Mouse (Mus musculus): ENCODE measurements around the gene Crb1.

Gene Crb1

GRCm38 (mm10) chr1:139223804-139224203 is 153.1 kb downstream of the Crb1 start:
- no peak for DNase-seq (ENCODE audit: low spot score)

- DNase-seq (ENCODE audit: low spot score), result no peak
These were observed 161.6 kb downstream of the Crb1 start for GRCm38 (mm10) chr1:139215311-139215710.

GRCm38 (mm10) chr1:139210505-139210904 is 166.4 kb downstream of the Crb1 start:
- DNase-seq (ENCODE audit: low spot score), result no peak

- DNase-seq (ENCODE audit: low spot score), result no peak
These were observed 167.1 kb downstream of the Crb1 start for GRCm38 (mm10) chr1:139209796-139210195.

- no peak for DNase-seq (ENCODE audit: low spot score)
These were observed 170.6 kb downstream of the Crb1 start for GRCm38 (mm10) chr1:139206259-139206658.

GRCm38 (mm10) chr1:139203026-139203425 is 173.9 kb downstream of the Crb1 start:
- no peak for DNase-seq (ENCODE audit: low spot score)

- no peak for DNase-seq (ENCODE audit: low spot score)
These were observed 182.4 kb downstream of the Crb1 start for GRCm38 (mm10) chr1:139194428-139195028.

- no peak for DNase-seq (ENCODE audit: low spot score)
These were observed 182.9 kb downstream of the Crb1 start for GRCm38 (mm10) chr1:139194011-139194410.

- no peak for DNase-seq (ENCODE audit: low spot score)
These were observed 184.3 kb downstream of the Crb1 start for GRCm38 (mm10) chr1:139192635-139193034.

GRCm38 (mm10) chr1:139180481-139181149 is 196.3 kb downstream of the Crb1 start:
- no peak for DNase-seq (ENCODE audit: low spot score)

- DNase-seq (ENCODE audit: low spot score), result no peak
These were observed 197.2 kb downstream of the Crb1 start for GRCm38 (mm10) chr1:139179707-139180106.

- no peak for DNase-seq (ENCODE audit: low spot score)
These were observed 202.7 kb downstream of the Crb1 start for GRCm38 (mm10) chr1:139174058-139174832.

- no peak for DNase-seq (ENCODE audit: low spot score)
These were observed 214.1 kb downstream of the Crb1 start for GRCm38 (mm10) chr1:139162814-139163213.

GRCm38 (mm10) chr1:139161619-139162018 is 215.3 kb downstream of the Crb1 start:
- no peak for DNase-seq (ENCODE audit: low spot score)

- no peak for DNase-seq (ENCODE audit: low spot score)
These were observed 220.5 kb downstream of the Crb1 start for GRCm38 (mm10) chr1:139156397-139156796.

- no peak for DNase-seq (ENCODE audit: low spot score)
These were observed 223.4 kb downstream of the Crb1 start for GRCm38 (mm10) chr1:139153493-139153892.

- DNase-seq (ENCODE audit: low spot score), result no peak
These were observed 223.9 kb downstream of the Crb1 start for GRCm38 (mm10) chr1:139153006-139153405.

Measured in urinary bladder, postnatal 25 days (tissue).